Mouse (Mus musculus): ENCODE results near the gene Rtf2. TPM values are rescaled to one million over a fixed set of nuclear protein-coding genes. Genes with fewer than 3 reads are reported as not detected.

Rtf2 gene
- 49.9 and 50.6 TPM in 2 replicates for polyA plus RNA-seq (2015; fragmentation: Nextera tagmentation; extraction: Ambion mirVana)

DNA sequence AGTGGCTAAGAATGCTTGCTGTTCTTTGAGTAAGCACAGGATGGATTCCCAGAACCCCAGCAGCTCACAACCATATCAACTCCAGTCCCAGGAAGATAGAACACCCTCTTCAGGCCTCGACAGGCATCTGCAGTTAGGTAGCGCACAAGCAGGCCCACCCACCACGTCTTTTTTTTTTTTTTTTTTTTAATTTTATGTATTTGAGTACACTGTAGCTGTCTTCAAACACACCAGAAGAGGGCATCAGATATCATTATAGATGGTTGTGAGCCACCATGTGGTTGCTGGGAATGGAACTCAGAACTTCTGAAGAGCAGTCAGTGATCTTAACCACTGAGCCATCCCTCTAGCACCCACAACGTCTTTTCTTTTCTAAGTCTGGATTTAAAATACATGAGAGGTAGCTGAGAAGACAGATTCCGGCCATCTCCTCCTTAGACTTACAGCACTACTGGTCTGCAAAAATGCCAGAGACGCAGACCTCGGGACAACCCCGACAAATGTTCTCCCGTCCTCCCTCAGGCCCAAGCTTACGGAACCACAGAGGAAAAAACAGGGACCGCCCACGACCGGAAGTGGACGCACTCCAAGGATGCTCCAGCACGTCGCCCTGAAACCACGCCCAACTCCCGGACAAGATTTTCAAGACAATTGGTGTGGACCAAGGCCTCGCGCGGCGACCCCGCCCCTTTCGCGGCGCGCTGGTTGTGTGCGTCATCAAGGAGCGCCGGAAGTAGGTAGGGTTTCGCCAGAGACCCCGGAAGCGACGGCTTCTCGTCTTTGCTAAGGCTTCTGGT, at the start of gene Rtf2:
TSS of gene Rtf2 (plus strand) at position 714 of the 797 bp plus-strand sequence.
- Histone ChIP-seq H3K27me3 (replicated peaks) (0 out of 2 replicates have a peak, but pooled peaks cover 4% of the 10 kb centered on the region), H3K9me3 (no peaks in the 10 kb centered on the region), H3K9ac (peak within 1 kb of the TSS; percentile 84), H3K4me3 (peak within 1 kb of the TSS; percentile 74), H3K4me1 (peaks cover 16% of the 10 kb centered on the region), H3K36me3 (peaks cover 4% of the 10 kb centered on the region), H3K27ac (replicated peaks) (peak within 1 kb of the TSS; percentile 73), H3K4me2 (peak within 1 kb of the TSS; percentile 95)
- peak; percentile 97 for ATAC-seq (ENCODE audit: extremely low read depth, insufficient number of reproducible peaks, low FRiP score, low TSS enrichment)
- 2% methylated on average over 35 of the region's 35 CpGs for WGBS

GRCm38 (mm10) chr2:172392041-172392521, 48.3 kb upstream of the Rtf2 start:
- ATAC-seq (ENCODE audit: extremely low read depth, insufficient number of reproducible peaks, low FRiP score, low TSS enrichment) = no peak
- H3K36me3 ChIP-seq = no peaks in the 10 kb centered on the region
- 45% methylated on average over 10 of the region's 10 CpGs for WGBS
- no peak overlapping the region for H3K9ac ChIP-seq
- H3K9me3 ChIP-seq = no peaks in the 10 kb centered on the region
- no peak overlapping the region for H3K4me3 ChIP-seq
- H3K4me2 ChIP-seq = no peak overlapping the region
- peaks cover 7% of the 10 kb centered on the region for H3K4me1 ChIP-seq
- no peak overlapping the region for H3K27ac ChIP-seq (replicated peaks)
- peaks cover 16% of the 10 kb centered on the region; the same call in 1 of the 2 replicates for H3K27me3 ChIP-seq (replicated peaks)

DNA sequence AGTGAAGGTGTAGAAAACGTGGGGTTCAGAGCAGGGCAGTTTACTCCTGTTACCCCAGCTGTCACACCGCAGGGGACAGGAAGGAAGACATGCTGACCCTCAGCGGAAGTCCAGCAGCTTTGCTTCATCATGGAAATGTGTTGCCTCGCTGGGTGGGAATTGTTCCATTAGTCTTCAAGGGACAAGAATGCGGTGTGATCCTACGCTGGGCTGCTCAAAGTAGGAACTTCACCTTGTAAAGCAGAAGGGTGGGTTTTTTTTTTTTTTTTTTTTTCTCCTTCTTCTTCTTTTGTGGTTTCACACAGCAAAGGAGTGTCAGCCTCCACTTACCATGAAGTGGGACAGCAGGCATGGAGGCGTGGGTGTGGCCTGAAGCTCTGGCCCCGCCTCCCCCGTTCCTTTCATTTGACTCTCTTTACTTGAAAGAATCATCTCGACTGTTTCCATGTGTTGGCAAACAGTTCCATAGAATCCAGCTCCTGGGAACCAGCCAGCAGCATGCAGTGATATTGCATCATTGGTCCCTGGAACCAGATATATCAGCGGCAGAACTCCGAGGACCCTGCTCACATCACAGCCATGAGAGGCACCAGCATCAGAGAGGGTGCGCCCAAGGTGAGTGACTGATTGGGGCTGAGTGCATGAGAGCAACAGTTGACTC, 46.8 kb upstream of the Rtf2 start, which contains the start of gene Cass4:
TSS of gene Cass4 (plus strand) at position 404 of the 661 bp plus-strand sequence.
- no peak within 1 kb of the TSS for H3K9ac ChIP-seq
- no peaks in the 10 kb centered on the region for H3K36me3 ChIP-seq
- peaks cover 18% of the 10 kb centered on the region; the same call in 1 of the 2 replicates for H3K27me3 ChIP-seq (replicated peaks)
- H3K27ac ChIP-seq (replicated peaks) = no peak within 1 kb of the TSS
- H3K4me3 ChIP-seq = peak within 1 kb of the TSS; percentile 3; the same call in 1 of the 2 replicates
- ATAC-seq (ENCODE audit: extremely low read depth, insufficient number of reproducible peaks, low FRiP score, low TSS enrichment) = no peak
- peaks cover 7% of the 10 kb centered on the region for H3K4me1 ChIP-seq
- WGBS = 20% methylated on average over 13 of the region's 13 CpGs
- peak within 1 kb of the TSS; percentile 48 for H3K4me2 ChIP-seq
- H3K9me3 ChIP-seq = no peaks in the 10 kb centered on the region

DNA sequence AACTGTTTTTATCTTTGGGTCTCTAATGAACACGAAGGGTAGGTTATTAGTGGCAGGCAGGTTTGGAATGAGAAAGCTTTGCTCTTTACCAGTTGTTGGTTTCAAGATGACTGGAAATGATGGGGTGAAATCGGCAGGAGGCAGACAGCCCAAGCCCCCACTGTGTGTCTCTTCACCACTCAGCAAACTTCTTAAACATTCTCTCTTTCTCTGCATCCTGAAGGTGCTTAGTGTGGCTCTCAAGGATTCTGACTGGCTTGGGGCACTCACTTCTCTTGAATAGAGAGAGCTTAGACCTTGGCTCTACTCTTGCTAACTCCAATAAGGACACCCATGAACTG, 46.3 kb upstream of the Rtf2 start:
- WGBS = 53% methylated on average over 2 of the region's 2 CpGs
- no peak overlapping the region for H3K9ac ChIP-seq
- H3K27me3 ChIP-seq (replicated peaks) = peaks cover 21% of the 10 kb centered on the region; the same call in 1 of the 2 replicates
- H3K9me3 ChIP-seq = no peaks in the 10 kb centered on the region
- H3K4me2 ChIP-seq = peak overlapping the region; percentile 48
- no peaks in the 10 kb centered on the region for H3K36me3 ChIP-seq
- H3K4me1 ChIP-seq = peaks cover 7% of the 10 kb centered on the region
- H3K4me3 ChIP-seq = peak overlapping the region; percentile 3; the same call in 1 of the 2 replicates
- no peak overlapping the region for H3K27ac ChIP-seq (replicated peaks)
- no peak for ATAC-seq (ENCODE audit: extremely low read depth, insufficient number of reproducible peaks, low FRiP score, low TSS enrichment)

- 73% methylated on average over 4 of the region's 4 CpGs for WGBS
- no peak overlapping the region for H3K4me2 ChIP-seq
Observed at GRCm38 (mm10) chr2:172394671-172395070, 45.7 kb upstream of the Rtf2 start.

DNA sequence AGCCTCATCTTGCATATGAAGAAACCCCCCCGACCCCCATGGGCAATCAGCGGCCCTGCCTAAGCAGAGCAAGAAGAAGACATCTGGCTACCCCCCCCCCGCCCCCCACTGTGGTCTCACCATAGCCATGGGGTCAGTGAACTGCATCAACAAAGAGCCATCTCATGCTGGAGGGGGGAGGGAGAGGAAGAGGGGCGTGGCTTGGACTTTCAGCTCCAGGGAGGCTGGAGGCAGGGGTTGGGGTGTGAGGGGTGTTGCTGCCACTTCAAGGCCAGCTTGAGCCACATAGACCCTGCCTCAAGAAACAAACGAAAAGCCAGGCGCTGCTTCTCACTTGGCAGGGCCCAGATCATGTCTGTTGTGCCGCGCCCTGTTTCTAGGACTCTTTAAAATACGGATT, 44.4 kb upstream of the Rtf2 start:
- peaks cover 14% of the 10 kb centered on the region for H3K4me1 ChIP-seq
- H3K27ac ChIP-seq (replicated peaks) = no peak overlapping the region
- no peaks in the 10 kb centered on the region for H3K36me3 ChIP-seq
- 40% methylated on average over 9 of the region's 9 CpGs for WGBS
- no peak overlapping the region for H3K4me2 ChIP-seq
- H3K27me3 ChIP-seq (replicated peaks) = peaks cover 21% of the 10 kb centered on the region
- no peaks in the 10 kb centered on the region for H3K9me3 ChIP-seq
- no peak overlapping the region for H3K9ac ChIP-seq
- ATAC-seq (ENCODE audit: extremely low read depth, insufficient number of reproducible peaks, low FRiP score, low TSS enrichment) = no peak
- H3K4me3 ChIP-seq = no peak overlapping the region

More at GRCm38 (mm10) chr2:172394671-172395070, 45.7 kb upstream of the Rtf2 start:
- no peak overlapping the region for H3K9ac ChIP-seq
- H3K4me3 ChIP-seq = no peak overlapping the region
- no peaks in the 10 kb centered on the region for H3K9me3 ChIP-seq
- H3K36me3 ChIP-seq = no peaks in the 10 kb centered on the region
- no peak overlapping the region for H3K27ac ChIP-seq (replicated peaks)
- peaks cover 7% of the 10 kb centered on the region for H3K4me1 ChIP-seq
- no peak for ATAC-seq (ENCODE audit: extremely low read depth, insufficient number of reproducible peaks, low FRiP score, low TSS enrichment)
- H3K27me3 ChIP-seq (replicated peaks) = peaks cover 21% of the 10 kb centered on the region; the same call in 1 of the 2 replicates

- Histone ChIP-seq H3K27ac (replicated peaks) (no peak overlapping the region), H3K27me3 (replicated peaks) (peaks cover 31% of the 10 kb centered on the region), H3K4me1 (0 out of 2 replicates have a peak, but pooled peaks cover 8% of the 10 kb centered on the region), H3K36me3 (no peaks in the 10 kb centered on the region), H3K9ac (no peak overlapping the region), H3K9me3 (no peaks in the 10 kb centered on the region), H3K4me2 (no peak overlapping the region), H3K4me3 (no peak overlapping the region)
- no peak for ATAC-seq (ENCODE audit: extremely low read depth, insufficient number of reproducible peaks, low FRiP score, low TSS enrichment)
- 33% methylated on average over 9 of the region's 9 CpGs for WGBS
Observed at GRCm38 (mm10) chr2:172399901-172400300, 40.5 kb upstream of the Rtf2 start.

- H3K27me3 ChIP-seq (replicated peaks) = peaks cover 28% of the 10 kb centered on the region
- H3K4me3 ChIP-seq = no peak overlapping the region
- 0 out of 2 replicates have a peak, but pooled peaks cover 8% of the 10 kb centered on the region for H3K4me1 ChIP-seq
- no peak overlapping the region for H3K4me2 ChIP-seq
- WGBS = 59% methylated on average over 13 of the region's 13 CpGs
- H3K9me3 ChIP-seq = no peaks in the 10 kb centered on the region
- ATAC-seq (ENCODE audit: extremely low read depth, insufficient number of reproducible peaks, low FRiP score, low TSS enrichment) = no peak
- no peak overlapping the region for H3K9ac ChIP-seq
- no peaks in the 10 kb centered on the region for H3K36me3 ChIP-seq
- H3K27ac ChIP-seq (replicated peaks) = peak overlapping the region; percentile 50
Observed at GRCm38 (mm10) chr2:172401116-172401825, 39.1 kb upstream of the Rtf2 start.

GRCm38 (mm10) chr2:172404239-172404638, 36.1 kb upstream of the Rtf2 start:
- ATAC-seq (ENCODE audit: extremely low read depth, insufficient number of reproducible peaks, low FRiP score, low TSS enrichment) = no peak
- Histone ChIP-seq H3K4me3 (no peak overlapping the region), H3K4me1 (peaks cover 8% of the 10 kb centered on the region; the same call in 1 of the 2 replicates), H3K9me3 (no peaks in the 10 kb centered on the region), H3K9ac (no peak overlapping the region), H3K4me2 (no peak overlapping the region), H3K36me3 (no peaks in the 10 kb centered on the region), H3K27me3 (replicated peaks) (peaks cover 23% of the 10 kb centered on the region), H3K27ac (replicated peaks) (no peak overlapping the region)
- 48% methylated on average over 7 of the region's 7 CpGs for WGBS

GRCm38 (mm10) chr2:172405011-172405410, 35.3 kb upstream of the Rtf2 start:
- H3K4me2 ChIP-seq = no peak overlapping the region
- H3K36me3 ChIP-seq = no peaks in the 10 kb centered on the region
- H3K4me3 ChIP-seq = no peak overlapping the region
- no peak overlapping the region for H3K27ac ChIP-seq (replicated peaks)
- H3K27me3 ChIP-seq (replicated peaks) = peaks cover 23% of the 10 kb centered on the region
- H3K9me3 ChIP-seq = no peaks in the 10 kb centered on the region
- no peak overlapping the region for H3K9ac ChIP-seq
- ATAC-seq (ENCODE audit: extremely low read depth, insufficient number of reproducible peaks, low FRiP score, low TSS enrichment) = no peak
- 43% methylated on average over 3 of the region's 3 CpGs for WGBS
- peaks cover 6% of the 10 kb centered on the region; the same call in 1 of the 2 replicates for H3K4me1 ChIP-seq

GRCm38 (mm10) chr2:172406173-172406572, 34.2 kb upstream of the Rtf2 start:
- WGBS = 60% methylated on average over 4 of the region's 4 CpGs
- peaks cover 3% of the 10 kb centered on the region; the same call in 1 of the 2 replicates for H3K4me1 ChIP-seq

More at GRCm38 (mm10) chr2:172406173-172406572, 34.2 kb upstream of the Rtf2 start:
- Histone ChIP-seq H3K9me3 (no peaks in the 10 kb centered on the region), H3K27ac (replicated peaks) (0 out of 2 replicates have a peak overlapping the region, but pooled peaks have one; percentile 15), H3K36me3 (no peaks in the 10 kb centered on the region), H3K4me3 (no peak overlapping the region), H3K4me2 (no peak overlapping the region), H3K27me3 (replicated peaks) (peaks cover 23% of the 10 kb centered on the region; the same call in 1 of the 2 replicates), H3K9ac (no peak overlapping the region)
- ATAC-seq (ENCODE audit: extremely low read depth, insufficient number of reproducible peaks, low FRiP score, low TSS enrichment) = no peak
